Mouse (Mus musculus) MEL (cell line): ENCODE measurements around the gene Scrn3.

Source experiments
- CTCF ChIP-seq, 3 experiments: IDR thresholded peaks in 2 of 3; conservative IDR thresholded peaks in 1 of 3; 2 replicates each; pipeline ENCODE4 v1.5.1; 2011 to 2012; ENCODE audit warnings: low read length in 3 of 3, low read depth in 2 of 3, mild to moderate bottlenecking in 2 of 3, improper control_type of control experiment in 1 of 3, inconsistent platforms in 1 of 3, mixed read lengths in 1 of 3, moderate library complexity in 1 of 3; ENCODE audit not compliant: control insufficient read depth in 1 of 3, insufficient read depth in 1 of 3, poor library complexity in 1 of 3, severe bottlenecking in 1 of 3
- ELF1 ChIP-seq: IDR thresholded peaks from 2 replicates; pipeline ENCODE4 v1.6.1; 2014; ENCODE audit warnings: low read depth, mild to moderate bottlenecking, inconsistent platforms, low read length, improper control_type of control experiment, moderate library complexity
- EP300 ChIP-seq, 2 experiments: IDR thresholded peaks; 2 replicates each; pipeline ENCODE4 v1.6.1; 2011; ENCODE audit warnings: improper control_type of control experiment in 2 of 2, low read length in 2 of 2, low read depth in 1 of 2, mild to moderate bottlenecking in 1 of 2
- MAFK ChIP-seq: IDR thresholded peaks from 2 replicates; pipeline ENCODE4 v1.6.1; 2011; ENCODE audit warnings: low read depth, mild to moderate bottlenecking, low read length, improper control_type of control experiment, borderline replicate concordance
- MAZ ChIP-seq: IDR thresholded peaks from 2 replicates; pipeline ENCODE4 v1.6.1; 2012; ENCODE audit warnings: low read depth, mild to moderate bottlenecking, inconsistent platforms, low read length, improper control_type of control experiment
- POLR2A ChIP-seq, 2 experiments: IDR thresholded peaks; 2 replicates each; pipeline ENCODE4 v1.6.1; 2011 to 2012; ENCODE audit warnings: low read length in 2 of 2, mild to moderate bottlenecking in 2 of 2, control low read depth in 1 of 2, improper control_type of control experiment in 1 of 2, low read depth in 1 of 2, moderate library complexity in 1 of 2; ENCODE audit not compliant: control insufficient read depth in 1 of 2, insufficient read depth in 1 of 2, poor library complexity in 1 of 2
- POLR2AphosphoS2 ChIP-seq: IDR thresholded peaks from 2 replicates; pipeline ENCODE4 v1.6.1; 2011; ENCODE audit warnings: low read length, improper control_type of control experiment
- TAL1 ChIP-seq: IDR thresholded peaks from 2 replicates; pipeline ENCODE4 v1.6.1; 2012; ENCODE audit warnings: mild to moderate bottlenecking, inconsistent platforms, low read length, moderate library complexity, mixed read lengths
- USF1 ChIP-seq: IDR thresholded peaks from 2 replicates; pipeline ENCODE4 v1.6.1; 2014; ENCODE audit warnings: low read depth, mild to moderate bottlenecking, inconsistent platforms, low read length, improper control_type of control experiment, moderate library complexity
- ZKSCAN1 ChIP-seq: IDR thresholded peaks from 2 replicates; pipeline ENCODE4 v1.6.1; 2012; ENCODE audit warnings: low read depth, mild to moderate bottlenecking, inconsistent platforms, low read length, improper control_type of control experiment, moderate library complexity

DNA sequence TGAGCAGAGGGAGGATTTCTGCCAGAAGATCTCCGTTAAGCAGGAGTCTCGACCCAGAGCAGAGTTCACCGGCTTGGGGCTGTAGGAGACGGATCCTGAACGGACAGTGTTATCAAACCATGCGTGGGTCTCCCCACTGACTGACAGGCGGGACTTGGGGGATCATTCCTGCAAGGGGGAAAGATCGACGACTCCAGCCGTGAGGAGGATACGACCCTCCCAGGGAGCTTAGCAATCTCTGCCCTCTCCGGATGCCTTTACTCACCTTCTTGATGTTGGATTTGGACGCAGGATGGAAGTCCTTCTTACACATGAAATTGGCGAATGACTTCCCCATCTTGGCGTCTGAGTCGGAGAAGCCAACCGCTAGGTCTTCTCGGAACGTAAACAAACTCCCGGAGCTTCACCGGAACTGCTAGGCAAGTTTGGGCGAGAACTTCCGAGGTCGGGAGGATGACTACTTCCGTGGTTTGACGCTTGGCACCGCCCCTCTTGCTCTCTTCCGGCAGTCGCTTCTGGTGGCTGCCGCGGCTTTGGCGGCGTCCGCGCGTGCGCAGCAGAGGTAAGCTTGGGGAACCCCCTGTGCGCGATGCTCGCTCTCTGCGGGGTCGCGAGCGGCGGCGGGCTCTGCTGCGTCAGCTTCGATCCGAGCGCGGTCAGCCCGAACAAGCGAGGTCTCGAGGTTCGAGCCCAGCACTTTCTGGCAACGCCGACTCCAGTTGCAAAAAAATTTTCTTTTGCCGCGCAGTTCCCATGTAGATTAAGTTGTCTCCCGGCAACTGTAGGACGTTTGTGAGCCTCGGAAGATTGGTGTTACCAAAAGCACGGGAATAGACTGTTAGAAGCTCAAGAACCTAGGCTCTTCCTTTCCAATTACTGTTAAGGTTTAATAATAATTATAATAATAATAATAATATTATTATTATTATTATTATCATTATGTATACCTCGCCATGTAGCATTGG lies at the start of gene Scrn3, which contains the start of gene Cir1:
- no peak for TF ChIP-seq EP300 (IDR thresholded peaks at IDR 0.05; ENCODE audit: low read depth in 1 of 2, low read length in 2 of 2)
- TF ChIP-seq MAFK: no peak
- peak; percentile 82 for TF ChIP-seq ELF1
- peak; percentile 71 to 73; a peak in 3 of 4 replicates for TF ChIP-seq POLR2A (IDR thresholded peaks at IDR 0.05; ENCODE audit: control insufficient read depth in 1 of 2, insufficient read depth in 1 of 2, low read depth in 1 of 2, low read length in 2 of 2, poor library complexity in 1 of 2)
- TF ChIP-seq TAL1: no peak
- TF ChIP-seq ZKSCAN1: no peak
- no peak for TF ChIP-seq CTCF (IDR thresholded peaks at IDR 0.05 in 2 of 3, conservative IDR thresholded peaks at IDR 0.05 in 1 of 3; ENCODE audit: control insufficient read depth in 1 of 3, insufficient read depth in 1 of 3, low read depth in 2 of 3, low read length in 3 of 3, poor library complexity in 1 of 3, severe bottlenecking in 1 of 3)
- TF ChIP-seq USF1: no peak
- no peak for TF ChIP-seq MAZ
- peak; percentile 66 for TF ChIP-seq POLR2AphosphoS2
